Mouse (Mus musculus): ENCODE results near the gene Cd22.

GRCm38 (mm10) chr7:30881367-30881766 is 1.2 kb upstream of the Cd22 start:
- TF ChIP-seq POLR2A (IDR thresholded peaks at IDR 0.05; ENCODE audit: control insufficient read depth, low read depth, low read length) (no peak), CTCF (IDR thresholded peaks at IDR 0.05; ENCODE audit: control insufficient read depth, insufficient read depth, insufficient replicate concordance, low read depth, low read length) (no peak)

All from testis, adult 2 months (tissue).